Mouse (Mus musculus): ENCODE data around the gene Grid1. TPM values are rescaled to one million over a fixed set of nuclear protein-coding genes. Genes with fewer than 3 reads are reported as not detected.

Gene Grid1
- polyA plus RNA-seq, 1 experiment, result not detected

DNA sequence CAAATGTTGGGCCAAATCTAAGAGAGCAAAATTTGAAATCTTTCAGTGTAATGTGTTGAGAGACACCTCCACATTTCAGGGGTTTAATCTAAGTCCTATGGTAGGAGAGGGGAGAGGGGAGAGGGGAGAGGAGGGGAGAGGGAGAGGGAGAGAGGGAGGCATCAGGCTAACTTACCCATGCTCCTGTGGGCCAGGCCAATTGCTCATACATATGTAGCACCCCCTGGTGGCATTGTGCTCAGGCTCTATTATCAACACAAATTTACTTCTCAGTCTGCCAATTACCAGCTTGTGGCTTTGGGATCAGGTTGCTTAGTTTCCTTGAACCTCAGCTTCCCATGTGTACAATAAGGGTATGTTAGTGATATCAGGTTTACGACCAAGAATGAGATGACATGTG is 291.0 kb downstream of the Grid1 start:
- TF ChIP-seq MYOG (IDR thresholded peaks at IDR 0.05; ENCODE audit: control insufficient read depth in 1 of 3, insufficient read depth in 1 of 3, insufficient read length in 2 of 3, low read depth in 2 of 3) (no peak), POLR2AphosphoS2 (IDR thresholded peaks at IDR 0.05; ENCODE audit: insufficient read length, low read depth) (no peak), REST (IDR thresholded peaks at IDR 0.05; ENCODE audit: insufficient read depth, insufficient read length) (no peak), E2F4 (IDR thresholded peaks at IDR 0.05; ENCODE audit: insufficient read depth) (no peak), USF1 (IDR thresholded peaks at IDR 0.05; ENCODE audit: low read depth) (no peak), MAX (IDR thresholded peaks at IDR 0.05; ENCODE audit: low read depth) (no peak), POLR2A (IDR thresholded peaks at IDR 0.05; ENCODE audit: insufficient read length, low read depth) (no peak), MYOD1 (IDR thresholded peaks at IDR 0.05; ENCODE audit: control insufficient read depth in 1 of 3, insufficient read length in 2 of 3, low read depth in 2 of 3) (no peak), SRF (IDR thresholded peaks at IDR 0.05; ENCODE audit: control insufficient read depth, insufficient read length, low read depth) (no peak), TCF3 (IDR thresholded peaks at IDR 0.05; ENCODE audit: insufficient read length, low read depth) (no peak), TCF12 (IDR thresholded peaks at IDR 0.05; ENCODE audit: insufficient read depth, poor library complexity, severe bottlenecking) (no peak), CEBPB (IDR thresholded peaks at IDR 0.05; ENCODE audit: insufficient read depth, poor library complexity, severe bottlenecking) (no peak)
- Histone ChIP-seq H3K27me3 (ENCODE audit: control insufficient read depth, insufficient read depth, insufficient read length) (no peaks in the 10 kb centered on the region), H3K4me2 (ENCODE audit: low read depth) (no peak overlapping the region), H3K4me3 (no peak overlapping the region), H3K36me3 (ENCODE audit: control insufficient read depth, insufficient read depth) (no peaks in the 10 kb centered on the region), H3ac (ENCODE audit: control insufficient read depth, insufficient read length) (no peak overlapping the region), H3K79me2 (ENCODE audit: control insufficient read depth, insufficient read depth) (no peaks in the 10 kb centered on the region)

DNA sequence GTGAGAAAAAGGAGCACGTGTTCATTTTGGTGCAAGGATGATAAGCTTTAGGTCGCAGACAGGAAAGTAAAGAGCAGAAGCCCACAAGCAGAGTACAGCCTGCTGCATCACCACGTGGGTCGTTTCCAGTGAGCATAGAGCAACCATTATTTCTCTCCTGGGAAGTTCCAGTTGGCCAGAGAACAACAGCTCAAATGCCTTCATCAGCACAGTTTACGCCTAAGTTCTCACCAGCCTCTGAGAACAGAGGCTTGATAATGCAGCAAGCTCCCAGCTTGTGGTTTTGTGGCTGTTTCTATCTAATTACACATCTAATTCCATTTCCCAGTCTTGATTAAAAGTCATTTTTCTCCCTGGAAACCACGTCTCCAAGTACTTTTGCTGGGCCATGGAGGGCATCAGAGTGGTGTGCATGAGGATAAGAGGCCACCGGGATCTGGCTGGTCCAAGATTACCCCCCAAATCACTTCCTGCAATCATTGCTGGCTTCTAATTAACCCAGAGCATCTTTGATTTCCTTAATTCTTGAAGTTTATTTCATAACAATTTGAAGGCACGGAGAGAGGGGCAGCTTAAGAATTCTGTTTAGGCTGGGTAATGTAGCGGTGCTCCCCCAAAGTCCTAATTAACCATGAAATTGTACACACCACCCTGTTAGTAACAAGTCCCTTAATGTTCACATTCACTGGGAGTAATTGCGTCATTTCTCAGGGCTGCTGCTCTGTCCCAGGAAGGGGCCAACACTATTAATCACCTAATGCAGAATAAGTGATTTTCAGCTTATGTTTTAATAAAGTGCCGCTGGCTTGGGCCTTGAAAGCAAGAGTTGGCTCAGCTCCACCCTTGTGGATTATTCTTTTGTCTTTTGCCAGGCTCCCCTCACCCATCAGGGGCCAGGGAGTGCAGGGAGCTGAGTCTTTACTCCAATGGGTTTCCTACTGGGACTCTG is 292.7 kb downstream of the Grid1 start:
- Histone ChIP-seq H3K36me3 (ENCODE audit: control insufficient read depth, insufficient read depth) (no peaks in the 10 kb centered on the region), H3K79me2 (ENCODE audit: control insufficient read depth, insufficient read depth) (no peaks in the 10 kb centered on the region), H3K4me3 (no peak overlapping the region), H3ac (ENCODE audit: control insufficient read depth, insufficient read length) (no peak overlapping the region), H3K27me3 (ENCODE audit: control insufficient read depth, insufficient read depth, insufficient read length) (no peaks in the 10 kb centered on the region), H3K4me2 (ENCODE audit: low read depth) (no peak overlapping the region)
- TF ChIP-seq REST (IDR thresholded peaks at IDR 0.05; ENCODE audit: insufficient read depth, insufficient read length) (no peak), POLR2AphosphoS2 (IDR thresholded peaks at IDR 0.05; ENCODE audit: insufficient read length, low read depth) (no peak), CEBPB (IDR thresholded peaks at IDR 0.05; ENCODE audit: insufficient read depth, poor library complexity, severe bottlenecking) (no peak), E2F4 (IDR thresholded peaks at IDR 0.05; ENCODE audit: insufficient read depth) (no peak), SRF (IDR thresholded peaks at IDR 0.05; ENCODE audit: control insufficient read depth, insufficient read length, low read depth) (no peak), MYOG (IDR thresholded peaks at IDR 0.05; ENCODE audit: control insufficient read depth in 1 of 3, insufficient read depth in 1 of 3, insufficient read length in 2 of 3, low read depth in 2 of 3) (no peak), POLR2A (IDR thresholded peaks at IDR 0.05; ENCODE audit: insufficient read length, low read depth) (no peak), TCF3 (IDR thresholded peaks at IDR 0.05; ENCODE audit: insufficient read length, low read depth) (no peak), USF1 (IDR thresholded peaks at IDR 0.05; ENCODE audit: low read depth) (no peak), MAX (IDR thresholded peaks at IDR 0.05; ENCODE audit: low read depth) (no peak)

DNA sequence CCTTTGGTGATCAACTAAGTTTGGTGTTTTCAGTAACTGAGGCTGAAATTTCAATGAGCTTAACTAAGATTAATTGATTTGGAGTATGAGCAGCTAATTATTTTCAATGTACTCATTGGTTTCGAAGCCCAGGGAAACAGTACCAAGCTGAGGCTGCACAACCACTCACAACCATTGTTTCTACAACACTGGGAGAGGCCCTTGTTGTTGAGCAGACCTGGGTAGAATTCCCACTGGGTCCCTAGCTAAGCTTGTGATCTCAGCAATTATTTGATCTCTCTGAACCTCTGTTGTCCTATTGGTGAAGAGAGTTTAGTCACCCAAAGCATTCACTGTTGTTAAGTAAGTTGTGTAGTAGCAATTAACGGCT is 293.4 kb downstream of the Grid1 start:
- Histone ChIP-seq H3K36me3 (ENCODE audit: control insufficient read depth, insufficient read depth) (no peaks in the 10 kb centered on the region), H3ac (ENCODE audit: control insufficient read depth, insufficient read length) (no peak overlapping the region), H3K4me3 (no peak overlapping the region), H3K79me2 (ENCODE audit: control insufficient read depth, insufficient read depth) (no peaks in the 10 kb centered on the region), H3K27me3 (ENCODE audit: control insufficient read depth, insufficient read depth, insufficient read length) (no peaks in the 10 kb centered on the region), H3K4me2 (ENCODE audit: low read depth) (no peak overlapping the region)
- TF ChIP-seq E2F4 (IDR thresholded peaks at IDR 0.05; ENCODE audit: insufficient read depth) (no peak), TCF12 (IDR thresholded peaks at IDR 0.05; ENCODE audit: insufficient read depth, poor library complexity, severe bottlenecking) (no peak), MYOD1 (IDR thresholded peaks at IDR 0.05; ENCODE audit: control insufficient read depth in 1 of 3, insufficient read length in 2 of 3, low read depth in 2 of 3) (no peak)

DNA sequence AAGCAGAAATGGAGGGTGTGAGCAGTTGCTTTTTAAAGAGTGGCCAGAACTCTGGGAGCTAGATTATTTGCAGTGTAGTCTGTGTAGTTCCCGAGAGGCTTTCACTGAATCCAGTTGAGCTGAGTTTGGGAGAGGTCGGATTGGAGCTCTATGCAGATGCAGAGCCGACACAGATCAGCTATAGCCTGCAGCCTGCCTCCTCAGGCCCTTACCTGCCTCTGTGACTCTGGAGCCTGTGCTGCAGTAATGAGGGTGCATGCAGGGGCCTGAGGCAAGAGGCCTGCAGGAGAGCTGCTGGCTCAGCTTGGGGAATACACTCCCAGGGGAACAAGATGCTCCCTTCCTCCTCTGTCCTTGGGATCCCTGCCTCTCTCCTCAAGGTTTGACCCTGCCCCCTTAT is 296.0 kb downstream of the Grid1 start:
- TF ChIP-seq TCF12 (IDR thresholded peaks at IDR 0.05; ENCODE audit: insufficient read depth, poor library complexity, severe bottlenecking) (no peak), TCF3 (IDR thresholded peaks at IDR 0.05; ENCODE audit: insufficient read length, low read depth) (no peak), USF1 (IDR thresholded peaks at IDR 0.05; ENCODE audit: low read depth) (no peak), CEBPB (IDR thresholded peaks at IDR 0.05; ENCODE audit: insufficient read depth, poor library complexity, severe bottlenecking) (no peak), SRF (IDR thresholded peaks at IDR 0.05; ENCODE audit: control insufficient read depth, insufficient read length, low read depth) (no peak), MYOD1 (IDR thresholded peaks at IDR 0.05; ENCODE audit: control insufficient read depth in 1 of 3, insufficient read length in 2 of 3, low read depth in 2 of 3) (no peak), POLR2AphosphoS2 (IDR thresholded peaks at IDR 0.05; ENCODE audit: insufficient read length, low read depth) (no peak), MYOG (IDR thresholded peaks at IDR 0.05; ENCODE audit: control insufficient read depth in 1 of 3, insufficient read depth in 1 of 3, insufficient read length in 2 of 3, low read depth in 2 of 3) (no peak), POLR2A (IDR thresholded peaks at IDR 0.05; ENCODE audit: insufficient read length, low read depth) (no peak), MAX (IDR thresholded peaks at IDR 0.05; ENCODE audit: low read depth) (no peak), REST (IDR thresholded peaks at IDR 0.05; ENCODE audit: insufficient read depth, insufficient read length) (no peak), E2F4 (IDR thresholded peaks at IDR 0.05; ENCODE audit: insufficient read depth) (no peak)
- Histone ChIP-seq H3K36me3 (ENCODE audit: control insufficient read depth, insufficient read depth) (no peaks in the 10 kb centered on the region), H3K4me2 (ENCODE audit: low read depth) (no peak overlapping the region), H3K79me2 (ENCODE audit: control insufficient read depth, insufficient read depth) (no peaks in the 10 kb centered on the region), H3K4me3 (no peak overlapping the region), H3ac (ENCODE audit: control insufficient read depth, insufficient read length) (no peak overlapping the region), H3K27me3 (ENCODE audit: control insufficient read depth, insufficient read depth, insufficient read length) (no peaks in the 10 kb centered on the region)

All from myocyte (in vitro differentiated cells).